Mouse (Mus musculus): ENCODE measurements around the gene Oscar.

DNA sequence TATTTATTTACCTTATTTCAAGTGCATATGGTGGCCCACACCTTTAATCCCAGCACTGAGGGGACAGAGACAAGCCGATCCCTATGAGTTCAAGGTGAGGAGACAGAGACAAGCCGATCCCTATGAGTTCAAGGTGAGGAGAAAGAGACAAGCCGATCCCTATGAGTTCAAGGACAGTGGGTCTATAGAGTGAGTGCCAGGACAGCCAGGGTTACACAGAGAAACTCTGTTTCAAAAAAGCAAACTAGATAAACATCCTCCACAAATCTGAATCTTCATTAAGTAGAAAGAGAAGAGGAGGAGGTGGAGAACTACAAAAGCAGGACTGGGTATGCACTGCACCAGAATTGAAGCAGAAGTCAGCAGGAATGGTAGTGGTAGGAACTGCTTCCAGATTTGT lies 7.3 kb downstream of the Oscar start:
- no peak for TF ChIP-seq CTCF (IDR thresholded peaks at IDR 0.05; ENCODE audit: extremely low read depth, insufficient read depth, insufficient read length, insufficient replicate concordance)
- TF ChIP-seq POLR2A (IDR thresholded peaks at IDR 0.05; ENCODE audit: low read depth, low read length) = no peak

All from spleen, adult 2 months (tissue).